Mouse (Mus musculus) lung, embryonic 14.5 days (tissue): ENCODE results near the gene Igsf23. TPM values are rescaled to one million over a fixed set of nuclear protein-coding genes. Genes with fewer than 3 reads are reported as not detected.
"Not testable (repeated sequence)": the region's sequence is repeated elsewhere in the genome, so short reads cannot be mapped to it uniquely, and the experiment has no call there.

Experiments
- ATAC-seq: fragments of 200-750 bp; cut with Nextera tagmentation; 2 replicates; pipeline ENCODE4 v1.8.0; 2017; ENCODE audit warnings: mild to moderate bottlenecking, moderate TSS enrichment, moderate library complexity; ENCODE audit not compliant: insufficient read depth
- DNase-seq: peaks from one replicate; pipeline ENCODE4 v3.0.0-alpha.2; 2015
- H3K27ac ChIP-seq: fragments of 300-500 bp; sonication (generic); 2 replicates; pipeline ENCODE4 v1.5.1; 2014; ENCODE audit warnings: low read depth, mild to moderate bottlenecking, moderate library complexity
- H3K27me3 ChIP-seq: fragments of 300-500 bp; sonication (generic); 2 replicates; pipeline ENCODE4 v1.6.1; 2014; ENCODE audit warnings: low read length, control low read depth; ENCODE audit not compliant: insufficient read depth
- H3K36me3 ChIP-seq: fragments of 300-500 bp; sonication (generic); 2 replicates; pipeline ENCODE4 v1.6.1; 2014; ENCODE audit warnings: control low read depth; ENCODE audit not compliant: insufficient read depth
- H3K4me1 ChIP-seq: fragments of 300-500 bp; sonication (generic); 2 replicates; pipeline ENCODE4 v1.6.1; 2014; ENCODE audit warnings: antibody characterized with exemption, control low read depth; ENCODE audit not compliant: insufficient read depth
- H3K4me2 ChIP-seq: fragments of 300-500 bp; sonication (generic); 2 replicates; pipeline ENCODE4 v1.6.1; 2014; ENCODE audit warnings: mild to moderate bottlenecking
- H3K4me3 ChIP-seq: fragments of 300-500 bp; sonication (generic); 2 replicates; pipeline ENCODE4 v1.5.1; 2014; ENCODE audit warnings: low read depth, low read length
- H3K9ac ChIP-seq: fragments of 300-500 bp; sonication (generic); 2 replicates; pipeline ENCODE4 v1.6.1; 2014
- H3K9me3 ChIP-seq: fragments of 300-500 bp; sonication (generic); 2 replicates; pipeline ENCODE4 v1.6.1; 2016; ENCODE audit warnings: low read depth, low read length, control low read depth
- CTCF ChIP-seq: IDR thresholded peaks from 2 replicates; pipeline ENCODE4 v1.5.1; 2016; ENCODE audit warnings: antibody characterized with exemption, low read depth
- WGBS: fragments of 180-500 bp; shearing (Covaris S2); extraction: QIAGEN DNeasy Blood & Tissue Kit; methylation state at CpG from one replicate; pipeline ENCODE4 v1.1.7; 2014; 5-methylcytosine and 5-hydroxymethylcytosine counted together
- polyA plus RNA-seq: library from polyadenylated mRNA; unstranded; fragments of >200 nt; fragmentation: Nextera tagmentation; extraction: Ambion mirVana; gene quantifications from 2 replicates; pipeline ENCODE4 v1.2.1, GENCODE M21; 2014

Igsf23 gene
- 1.2 and 1.3 TPM in 2 replicates for polyA plus RNA-seq

GRCm38 (mm10) chr7:19950589-19950988, at the start of gene Igsf23:
Gene Igsf23, minus strand, starts transcription at chr7:19950756.
- 33% methylated on average over 9 of the region's 9 CpGs for WGBS
- no peaks in the 10 kb centered on the region for H3K27me3 ChIP-seq
- no peaks in the 10 kb centered on the region for H3K36me3 ChIP-seq
- H3K9me3 ChIP-seq = no peaks in the 10 kb centered on the region
- TF ChIP-seq CTCF = no peak
- no peaks in the 10 kb centered on the region for H3K4me1 ChIP-seq
- ATAC-seq (no peak), DNase-seq (no peak)
- no peak within 1 kb of the TSS for H3K27ac ChIP-seq
- no peak within 1 kb of the TSS for H3K4me2 ChIP-seq
- no peak within 1 kb of the TSS for H3K4me3 ChIP-seq
- no peak within 1 kb of the TSS for H3K9ac ChIP-seq

- H3K27me3 ChIP-seq, H3K27ac ChIP-seq, ATAC-seq, DNase-seq, H3K36me3 ChIP-seq, H3K4me1 ChIP-seq, H3K9ac ChIP-seq, H3K9me3 ChIP-seq, H3K4me2 ChIP-seq, H3K4me3 ChIP-seq: not testable (repeated sequence)
- 56% methylated on average over 3 of the region's 3 CpGs for WGBS
Measured at GRCm38 (mm10) chr7:19996721-19997120, 46.2 kb upstream of the Igsf23 start.

GRCm38 (mm10) chr7:19991165-19991564, 40.6 kb upstream of the Igsf23 start, which contains the start of gene Nlrp9b:
Gene Nlrp9b, plus strand, starts transcription at chr7:19991465.
- DNase-seq, H3K9ac ChIP-seq, H3K27me3 ChIP-seq, H3K27ac ChIP-seq, ATAC-seq, H3K4me2 ChIP-seq, H3K9me3 ChIP-seq, H3K36me3 ChIP-seq, H3K4me1 ChIP-seq, H3K4me3 ChIP-seq: not testable (repeated sequence)
- WGBS = 64% methylated on average over 8 of the region's 8 CpGs

- no peak overlapping the region for H3K9ac ChIP-seq
- TF ChIP-seq CTCF = no peak
- no peaks in the 10 kb centered on the region for H3K27me3 ChIP-seq
- H3K9me3 ChIP-seq = no peaks in the 10 kb centered on the region
- no peak overlapping the region for H3K4me3 ChIP-seq
- no peaks in the 10 kb centered on the region for H3K36me3 ChIP-seq
- ATAC-seq = no peak
- no peak overlapping the region for H3K4me2 ChIP-seq
- H3K4me1 ChIP-seq = no peaks in the 10 kb centered on the region
- WGBS = 87% methylated on average over 4 of the region's 4 CpGs
- H3K27ac ChIP-seq = no peak overlapping the region
- DNase-seq = no peak
Measured at GRCm38 (mm10) chr7:19971516-19971915, 21.0 kb upstream of the Igsf23 start.

GRCm38 (mm10) chr7:19970196-19970595, 19.6 kb upstream of the Igsf23 start:
- Histone ChIP-seq H3K9me3 (no peaks in the 10 kb centered on the region), H3K4me2 (no peak overlapping the region), H3K4me3 (no peak overlapping the region), H3K36me3 (no peaks in the 10 kb centered on the region), H3K27ac (no peak overlapping the region), H3K9ac (no peak overlapping the region), H3K27me3 (no peaks in the 10 kb centered on the region), H3K4me1 (no peaks in the 10 kb centered on the region)
- DNase-seq (no peak), ATAC-seq (no peak)
- 92% methylated on average over 8 of the region's 8 CpGs for WGBS
- TF ChIP-seq CTCF = no peak

GRCm38 (mm10) chr7:19969541-19970090, 19.1 kb upstream of the Igsf23 start:
- no peaks in the 10 kb centered on the region for H3K9me3 ChIP-seq
- no peaks in the 10 kb centered on the region for H3K36me3 ChIP-seq
- no peak overlapping the region for H3K27ac ChIP-seq
- DNase-seq = no peak
- no peaks in the 10 kb centered on the region for H3K4me1 ChIP-seq
- no peak overlapping the region for H3K4me3 ChIP-seq
- no peak for ATAC-seq
- TF ChIP-seq CTCF = 0 out of 2 replicates have a peak, but pooled peaks have one; percentile 25
- no peaks in the 10 kb centered on the region for H3K27me3 ChIP-seq
- H3K9ac ChIP-seq = no peak overlapping the region
- no peak overlapping the region for H3K4me2 ChIP-seq
- WGBS = 92% methylated on average over 4 of the region's 4 CpGs

- Histone ChIP-seq H3K4me1 (no peaks in the 10 kb centered on the region), H3K9me3 (no peaks in the 10 kb centered on the region), H3K36me3 (no peaks in the 10 kb centered on the region), H3K4me3 (no peak overlapping the region), H3K27me3 (no peaks in the 10 kb centered on the region), H3K27ac (no peak overlapping the region), H3K9ac (no peak overlapping the region), H3K4me2 (no peak overlapping the region)
- no peak for TF ChIP-seq CTCF
- no peak for ATAC-seq
- 75% methylated on average over 3 of the region's 3 CpGs for WGBS
- no peak for DNase-seq
Measured at GRCm38 (mm10) chr7:19969106-19969505, 18.6 kb upstream of the Igsf23 start.
